Mouse (Mus musculus): ENCODE results near the gene Pigv.

- TF ChIP-seq POLR2A (IDR thresholded peaks at IDR 0.05; ENCODE audit: insufficient read length, low read depth) (no peak), CEBPB (IDR thresholded peaks at IDR 0.05; ENCODE audit: insufficient read depth, poor library complexity, severe bottlenecking) (no peak), MAX (IDR thresholded peaks at IDR 0.05; ENCODE audit: low read depth) (no peak), USF1 (IDR thresholded peaks at IDR 0.05; ENCODE audit: low read depth) (no peak), REST (IDR thresholded peaks at IDR 0.05; ENCODE audit: insufficient read depth, insufficient read length) (no peak), TCF12 (IDR thresholded peaks at IDR 0.05; ENCODE audit: insufficient read depth, poor library complexity, severe bottlenecking) (no peak), MYOG (IDR thresholded peaks at IDR 0.05; ENCODE audit: control insufficient read depth in 1 of 3, insufficient read depth in 1 of 3, insufficient read length in 2 of 3, low read depth in 2 of 3) (no peak), SRF (IDR thresholded peaks at IDR 0.05; ENCODE audit: control insufficient read depth, insufficient read length, low read depth) (no peak), E2F4 (IDR thresholded peaks at IDR 0.05; ENCODE audit: insufficient read depth) (no peak), POLR2AphosphoS2 (IDR thresholded peaks at IDR 0.05; ENCODE audit: insufficient read length, low read depth) (no peak), MYOD1 (IDR thresholded peaks at IDR 0.05; ENCODE audit: control insufficient read depth in 1 of 3, insufficient read length in 2 of 3, low read depth in 2 of 3) (no peak), TCF3 (IDR thresholded peaks at IDR 0.05; ENCODE audit: insufficient read length, low read depth) (no peak)
Observed at GRCm38 (mm10) chr4:133619473-133620136, 52.8 kb downstream of the Pigv start.
